Mouse (Mus musculus) right cerebral cortex, postnatal 25 days (tissue): Measurements from ENCODE around the gene Camk2d.

Source experiments
- DNase-seq: peaks from one replicate; pipeline ENCODE4 v3.0.0; 2022

Camk2d gene

GRCm38 (mm10) chr3:126613510-126614128, 17.5 kb downstream of the Camk2d start:
- DNase-seq: no peak

- DNase-seq: no peak
Measured at GRCm38 (mm10) chr3:126615306-126615705, 19.2 kb downstream of the Camk2d start.

GRCm38 (mm10) chr3:126620152-126620551, 24.1 kb downstream of the Camk2d start:
- no peak for DNase-seq

GRCm38 (mm10) chr3:126622509-126622908, 26.4 kb downstream of the Camk2d start:
- no peak for DNase-seq

GRCm38 (mm10) chr3:126624994-126625763, 29.1 kb downstream of the Camk2d start:
- no peak for DNase-seq

GRCm38 (mm10) chr3:126625764-126626040, 29.6 kb downstream of the Camk2d start:
- DNase-seq: no peak

DNA sequence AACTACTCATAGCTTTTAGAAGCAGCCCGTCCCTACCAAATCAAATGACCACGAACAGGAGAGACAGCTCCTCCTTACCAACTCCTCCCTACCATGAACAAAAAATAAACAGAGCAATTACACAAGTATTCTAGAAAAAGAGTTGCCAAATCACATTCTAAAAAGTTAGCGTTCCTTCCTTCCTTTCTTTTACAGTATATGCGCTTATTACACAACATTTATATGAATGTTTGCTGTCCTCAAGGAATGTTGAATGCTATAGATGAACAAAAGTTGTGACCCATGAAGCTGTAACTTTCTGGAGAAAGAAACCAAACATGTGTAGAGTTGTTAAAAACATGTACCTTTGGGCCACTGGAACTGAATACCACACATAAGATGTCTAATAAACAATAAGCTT, 31.9 kb downstream of the Camk2d start:
- DNase-seq: no peak

GRCm38 (mm10) chr3:126628380-126628779, 32.3 kb downstream of the Camk2d start:
- no peak for DNase-seq

GRCm38 (mm10) chr3:126629040-126629439, 32.9 kb downstream of the Camk2d start:
- DNase-seq: no peak

GRCm38 (mm10) chr3:126630111-126630869, 34.2 kb downstream of the Camk2d start:
- DNase-seq: no peak

GRCm38 (mm10) chr3:126631583-126631982, 35.5 kb downstream of the Camk2d start:
- DNase-seq: no peak

DNA sequence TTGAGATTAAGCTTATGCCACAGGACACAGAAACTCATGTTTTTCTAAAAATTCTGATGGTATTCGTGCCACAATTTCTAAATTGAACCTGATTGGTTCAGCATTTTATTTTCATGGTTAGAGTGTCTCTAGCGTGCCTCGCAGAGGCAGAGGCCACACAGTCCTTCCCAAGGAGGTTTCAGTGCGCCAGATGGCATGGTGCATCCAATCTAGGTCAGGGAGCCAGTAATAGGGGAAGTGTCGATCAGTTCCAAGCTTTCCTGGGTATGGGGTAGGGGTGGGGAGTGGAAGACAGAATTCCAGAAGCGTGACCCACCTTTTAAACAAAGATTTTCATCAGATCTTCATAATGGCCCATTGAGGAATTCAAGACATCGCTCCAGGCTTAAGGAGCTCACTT, 36.5 kb downstream of the Camk2d start:
- DNase-seq: no peak

GRCm38 (mm10) chr3:126634171-126634570, 38.1 kb downstream of the Camk2d start:
- DNase-seq: no peak

- DNase-seq: no peak
Measured at GRCm38 (mm10) chr3:126638259-126638658, 42.2 kb downstream of the Camk2d start.

- DNase-seq: no peak
Measured at GRCm38 (mm10) chr3:126639098-126639513, 43.0 kb downstream of the Camk2d start.

- no peak for DNase-seq
Measured at GRCm38 (mm10) chr3:126640443-126641251, 44.5 kb downstream of the Camk2d start.

GRCm38 (mm10) chr3:126641451-126641850, 45.3 kb downstream of the Camk2d start:
- DNase-seq: no peak

DNA sequence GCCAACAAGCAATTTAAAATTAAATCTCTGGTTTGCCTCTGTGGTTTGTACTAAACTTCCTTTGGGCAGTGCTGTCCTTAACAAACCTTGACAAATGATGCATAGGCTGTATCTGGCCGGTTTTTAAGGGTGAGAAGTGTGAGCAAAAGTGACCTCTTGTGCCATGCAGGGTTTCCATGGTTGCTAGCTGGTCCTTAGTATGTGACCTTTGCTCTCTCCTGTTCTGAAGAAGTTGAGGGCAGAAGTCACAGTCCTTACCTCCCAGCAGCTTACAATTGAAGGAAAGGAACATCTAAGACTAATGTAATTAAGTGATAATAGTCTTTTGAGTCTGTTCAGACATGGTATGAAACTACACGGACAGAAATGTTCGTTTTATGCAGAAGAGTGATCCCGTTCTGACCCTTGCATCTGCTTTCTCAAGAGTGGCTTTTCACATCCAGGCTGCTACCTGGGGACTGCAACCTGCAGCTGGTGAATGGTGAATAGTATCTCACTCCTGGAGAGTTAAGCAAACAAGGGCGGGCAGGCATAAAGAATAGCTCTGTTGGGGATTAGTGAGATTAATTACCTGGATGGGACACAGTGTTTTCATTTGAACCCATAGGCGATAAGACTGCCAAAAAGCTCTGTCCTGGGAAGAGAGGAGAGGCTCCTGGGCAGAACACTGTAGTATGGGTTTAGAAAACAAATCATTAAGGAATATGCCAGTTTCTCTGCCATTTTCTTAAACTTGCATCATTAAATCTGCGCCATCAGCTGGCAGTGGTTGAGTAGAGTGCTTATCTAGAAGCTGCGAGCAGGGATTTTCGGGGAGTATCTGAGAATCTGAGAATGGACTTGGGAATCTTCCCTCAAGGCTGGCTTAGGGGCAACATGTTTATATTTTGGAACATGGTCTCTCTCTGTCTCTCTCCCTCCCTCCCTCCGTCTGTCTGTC, 47.2 kb downstream of the Camk2d start:
- DNase-seq: no peak

- DNase-seq: no peak
Measured at GRCm38 (mm10) chr3:126650332-126650731, 54.2 kb downstream of the Camk2d start.

- no peak for DNase-seq
Measured at GRCm38 (mm10) chr3:126650747-126651146, 54.6 kb downstream of the Camk2d start.

DNA sequence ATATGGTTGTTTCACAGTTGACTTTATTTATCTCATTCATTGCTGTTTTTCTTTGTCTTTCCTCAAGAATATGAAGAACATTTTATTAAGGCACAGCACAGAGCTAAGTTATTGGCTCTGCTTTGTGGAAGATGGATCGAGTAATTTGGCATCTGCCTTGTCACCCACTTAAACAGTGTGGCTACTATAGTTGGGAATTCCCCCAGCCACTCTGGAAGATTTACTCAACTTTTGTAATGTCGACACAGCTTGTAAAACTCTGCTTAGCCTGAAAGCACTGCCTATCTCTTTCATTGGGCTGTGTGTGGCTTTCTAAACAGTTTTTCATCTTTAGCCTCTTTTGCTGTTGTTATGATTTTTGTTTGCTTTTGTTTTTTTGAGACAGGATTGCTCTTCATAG, 56.3 kb downstream of the Camk2d start:
- DNase-seq: no peak

DNA sequence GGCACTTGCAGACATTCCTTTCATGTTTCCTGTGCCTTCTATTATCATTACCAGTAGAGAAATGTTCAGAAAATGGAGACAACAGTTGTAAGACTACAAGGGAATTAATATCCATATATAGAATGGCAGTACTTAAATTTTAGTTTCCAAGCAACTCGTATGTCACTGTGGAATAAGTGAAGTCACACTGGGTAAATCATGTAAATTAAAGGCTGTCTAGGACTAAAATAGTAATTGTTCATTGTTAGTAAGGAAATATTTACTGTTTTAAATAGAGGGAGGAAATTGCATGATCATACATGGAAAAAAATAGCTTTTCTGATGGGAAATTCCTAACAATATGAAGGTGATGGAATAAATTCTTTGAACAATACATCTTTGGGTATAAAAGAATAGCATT, 57.0 kb downstream of the Camk2d start:
- no peak for DNase-seq
